Comparison of ENCODE assay signal across 32 mouse cellular contexts in the genomic region with DNA sequence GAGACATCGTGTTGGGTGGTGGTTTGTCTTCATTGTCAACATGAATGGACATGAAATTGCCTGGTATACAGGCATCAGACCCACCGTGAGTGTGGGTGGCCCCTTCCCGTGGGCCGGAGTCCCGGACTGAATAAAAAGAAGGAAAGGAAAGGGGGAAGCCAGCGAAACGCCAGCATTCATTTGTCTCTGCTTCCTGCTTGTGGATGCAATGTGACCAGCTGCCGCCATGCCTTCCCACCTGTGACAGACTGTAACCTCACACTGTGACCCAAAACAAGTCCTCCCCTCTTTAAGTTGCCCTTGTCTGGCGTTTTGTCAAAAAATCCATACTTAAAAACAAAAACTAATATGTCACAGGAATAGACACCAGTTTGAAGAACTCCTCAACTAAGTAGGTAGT.
"Had no signal": no experiment of that assay in that cellular context is flagged by ENCODE, and none has a peak within 500 bp of the region (broad histone marks: within the 10 kb centered on the region; RNA-seq: fewer than 3 reads in every experiment).

No protein-coding gene starts in this region.

- ATAC-seq: liver, embryonic 12.5 days; liver, postnatal 0 days; lung, postnatal 0 days; midbrain, embryonic 13.5 days; midbrain, embryonic 15.5 days; midbrain, embryonic 16.5 days had no signal

- H3K27me3 ChIP-seq: lung, embryonic 15.5 days; midbrain, embryonic 15.5 days; neural tube, embryonic 12.5 days had no signal

- H3K4me1 ChIP-seq: liver, embryonic 15.5 days; neural tube, embryonic 12.5 days had no signal

- H3K27ac ChIP-seq: limb, embryonic 10.5 days; limb, embryonic 12.5 days; limb, embryonic 13.5 days; limb, embryonic 15.5 days; liver, embryonic 12.5 days; liver, embryonic 13.5 days; liver, embryonic 14.5 days; liver, embryonic 15.5 days; lung, embryonic 15.5 days; macrophage; midbrain, embryonic 10.5 days; midbrain, embryonic 12.5 days; midbrain, embryonic 13.5 days; midbrain, embryonic 15.5 days; neural tube, embryonic 12.5 days had no signal

- H3K9ac ChIP-seq: limb, embryonic 12.5 days; limb, embryonic 13.5 days; limb, embryonic 15.5 days; liver, embryonic 12.5 days; liver, embryonic 13.5 days; liver, embryonic 14.5 days; liver, embryonic 15.5 days; liver, postnatal 0 days; lung, embryonic 14.5 days; lung, embryonic 15.5 days; midbrain, embryonic 12.5 days; midbrain, embryonic 13.5 days; midbrain, embryonic 15.5 days; neural tube, embryonic 12.5 days had no signal

- H3K4me2 ChIP-seq: limb, embryonic 12.5 days; limb, embryonic 13.5 days; limb, embryonic 15.5 days; liver, embryonic 11.5 days; liver, embryonic 12.5 days; liver, embryonic 13.5 days; liver, embryonic 15.5 days; lung, embryonic 14.5 days; lung, embryonic 15.5 days; midbrain, embryonic 11.5 days; midbrain, embryonic 12.5 days; midbrain, embryonic 13.5 days; midbrain, embryonic 15.5 days; neural tube, embryonic 12.5 days had no signal

- H3K36me3 ChIP-seq: limb, embryonic 10.5 days; limb, embryonic 12.5 days; limb, embryonic 13.5 days; limb, embryonic 15.5 days; liver, embryonic 12.5 days; liver, embryonic 13.5 days; liver, embryonic 15.5 days; lung, embryonic 15.5 days; midbrain, embryonic 10.5 days; midbrain, embryonic 12.5 days; midbrain, embryonic 13.5 days; midbrain, embryonic 15.5 days; neural tube, embryonic 12.5 days had no signal

- H3K9me3 ChIP-seq: limb, embryonic 10.5 days; limb, embryonic 12.5 days; limb, embryonic 13.5 days; limb, embryonic 15.5 days; liver, embryonic 12.5 days; liver, embryonic 13.5 days; liver, embryonic 15.5 days; lung, embryonic 15.5 days; megakaryocyte, embryonic 14.5 days; midbrain, embryonic 10.5 days; midbrain, embryonic 12.5 days; midbrain, embryonic 13.5 days; midbrain, embryonic 15.5 days; neural tube, embryonic 12.5 days had no signal

- H3K4me3 ChIP-seq: limb, embryonic 10.5 days; limb, embryonic 12.5 days; limb, embryonic 13.5 days; limb, embryonic 15.5 days; liver, embryonic 12.5 days; liver, embryonic 13.5 days; liver, embryonic 15.5 days; lung, embryonic 15.5 days; megakaryocyte, embryonic 14.5 days; midbrain, embryonic 10.5 days; midbrain, embryonic 12.5 days; midbrain, embryonic 13.5 days; midbrain, embryonic 15.5 days; myocyte; neural tube, embryonic 12.5 days had no signal

- DNase-seq: left cerebral cortex, postnatal 4 days; liver; liver, embryonic 13.5 days; liver, postnatal 0 days; lung, adult 18-20 months; lung, adult 2 months; lung, embryonic 14.5 days; lung, postnatal 10 days; lung, postnatal 14 days; lung, postnatal 36 days; lung, postnatal 4 days; midbrain, embryonic 14.5 days had no signal
